11 mouse cellular contexts compared by ENCODE assay signal in the genomic region with DNA sequence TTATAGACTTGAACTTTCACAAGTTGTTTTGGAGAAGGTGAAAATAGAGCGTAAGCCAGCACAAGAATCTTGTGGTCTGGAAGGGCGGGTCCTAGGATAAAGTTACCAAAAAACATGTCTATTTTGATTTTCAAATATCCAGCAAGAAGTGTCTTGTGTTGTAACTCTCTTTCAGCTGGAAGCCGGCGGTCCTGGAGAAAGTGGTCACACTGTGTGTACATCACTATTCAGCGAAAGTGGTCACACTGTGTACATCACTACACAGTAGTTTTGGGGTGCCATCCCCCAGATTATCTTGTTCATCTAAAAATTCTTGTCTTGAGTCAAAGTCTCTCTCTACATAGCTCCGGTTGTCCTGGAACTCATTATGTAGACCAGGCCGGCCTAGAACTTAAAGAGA.
"Had no signal": no experiment of that assay in that cellular context is flagged by ENCODE, and none has a peak within 500 bp of the region (broad histone marks: within the 10 kb centered on the region; RNA-seq: fewer than 3 reads in every experiment).

No protein-coding gene starts in this region.

- H3K9ac ChIP-seq: liver, postnatal 0 days; lung, embryonic 15.5 days; midbrain, embryonic 13.5 days; neural tube, embryonic 13.5 days; neural tube, embryonic 15.5 days had no signal

- H3K4me3 ChIP-seq: lung, embryonic 15.5 days; midbrain, embryonic 10.5 days; midbrain, embryonic 13.5 days; myocyte; neural tube, embryonic 13.5 days; neural tube, embryonic 15.5 days had no signal

- H3K27me3 ChIP-seq: lung, embryonic 15.5 days; midbrain, embryonic 13.5 days; neural tube, embryonic 13.5 days; neural tube, embryonic 15.5 days had no signal

- H3K27ac ChIP-seq: lung, embryonic 15.5 days; midbrain, embryonic 10.5 days; midbrain, embryonic 13.5 days; neural tube, embryonic 13.5 days; neural tube, embryonic 15.5 days had no signal

- H3K9me3 ChIP-seq: lung, embryonic 15.5 days; midbrain, embryonic 10.5 days; midbrain, embryonic 13.5 days; neural tube, embryonic 13.5 days; neural tube, embryonic 15.5 days had no signal

- H3K4me2 ChIP-seq: lung, embryonic 15.5 days; midbrain, embryonic 13.5 days; neural tube, embryonic 13.5 days; neural tube, embryonic 15.5 days had no signal

- ATAC-seq: liver, postnatal 0 days; midbrain, embryonic 13.5 days; midbrain, embryonic 16.5 days had no signal

- DNase-seq: liver, postnatal 0 days; lung, adult 2 months; right cerebral cortex, postnatal 4 days; thymus, adult 18-20 months had no signal

- H3K4me1 ChIP-seq: midbrain, embryonic 13.5 days; neural tube, embryonic 13.5 days; neural tube, embryonic 15.5 days had no signal
